Mouse (Mus musculus): ENCODE results near the gene Nemp1.
A peak's percentile ranks its signal among the peaks of the same experiment; 100 is the strongest.

Nemp1 gene

GRCm38 (mm10) chr10:127666501-127667268, at the start of gene Nemp1:
Nemp1 (plus strand) TSS chr10:127666901.
- DNase-seq = peak; percentile 88 to 92

- DNase-seq = peak; percentile 72 to 76
Observed at GRCm38 (mm10) chr10:127617294-127617693, 49.4 kb upstream of the Nemp1 start.

GRCm38 (mm10) chr10:127618173-127618572, 48.5 kb upstream of the Nemp1 start:
- DNase-seq = peak; percentile 60 to 74

- DNase-seq = peak in 1 of 2 experiments; percentile 26
Observed at GRCm38 (mm10) chr10:127619119-127619721, 47.5 kb upstream of the Nemp1 start.

GRCm38 (mm10) chr10:127619941-127620405, 46.7 kb upstream of the Nemp1 start:
- DNase-seq = peak; percentile 62 to 65

GRCm38 (mm10) chr10:127620406-127621190, 46.1 kb upstream of the Nemp1 start, which contains the start of gene Lrp1:
Lrp1 (minus strand) TSS chr10:127621148.
- peak; percentile 65 to 68 for DNase-seq

- DNase-seq = peak; percentile 92 to 94
Observed at GRCm38 (mm10) chr10:127621191-127622056, 45.3 kb upstream of the Nemp1 start.

- peak in 1 of 2 experiments; percentile 76 for DNase-seq
Observed at GRCm38 (mm10) chr10:127622057-127622392, 44.7 kb upstream of the Nemp1 start.

GRCm38 (mm10) chr10:127622661-127623060, 44.0 kb upstream of the Nemp1 start:
- DNase-seq = no peak

GRCm38 (mm10) chr10:127623439-127624216, 43.1 kb upstream of the Nemp1 start:
- DNase-seq = no peak

- DNase-seq = peak in 1 of 2 experiments; percentile 81
Observed at GRCm38 (mm10) chr10:127626433-127626832, 40.3 kb upstream of the Nemp1 start.

GRCm38 (mm10) chr10:127631261-127632214, 35.2 kb upstream of the Nemp1 start:
- no peak for DNase-seq

- no peak for DNase-seq
Observed at GRCm38 (mm10) chr10:127632668-127633271, 33.9 kb upstream of the Nemp1 start.

- no peak for DNase-seq
Observed at GRCm38 (mm10) chr10:127640421-127640820, 26.3 kb upstream of the Nemp1 start.

- DNase-seq = peak; percentile 91 to 97
Observed at GRCm38 (mm10) chr10:127641861-127642771, 24.6 kb upstream of the Nemp1 start.

GRCm38 (mm10) chr10:127642772-127643552, 23.7 kb upstream of the Nemp1 start, which contains the start of gene Stat6:
Stat6 (plus strand) TSS chr10:127642986.
- peak; percentile 31 to 55 for DNase-seq

GRCm38 (mm10) chr10:127643553-127644238, 23.0 kb upstream of the Nemp1 start:
- peak; percentile 19 to 38 for DNase-seq

All from cerebellum, postnatal 25 days (tissue).